Mouse (Mus musculus): ENCODE data around the gene Ankrd33.

Ankrd33 gene

GRCm38 (mm10) chr15:101115511-101116110, at the start of gene Ankrd33:
Gene Ankrd33, plus strand, starts transcription at chr15:101115755.
- no peak for DNase-seq (ENCODE audit: low read depth, low spot score)

- no peak for DNase-seq (ENCODE audit: low read depth, low spot score)
These were observed 49.1 kb upstream of the Ankrd33 start for GRCm38 (mm10) chr15:101066364-101066847.

- no peak for DNase-seq (ENCODE audit: low read depth, low spot score)
These were observed 48.4 kb upstream of the Ankrd33 start for GRCm38 (mm10) chr15:101066920-101067696.

GRCm38 (mm10) chr15:101068029-101068428, 47.5 kb upstream of the Ankrd33 start:
- DNase-seq (ENCODE audit: low read depth, low spot score) = no peak

GRCm38 (mm10) chr15:101068671-101069070, 46.9 kb upstream of the Ankrd33 start:
- no peak for DNase-seq (ENCODE audit: low read depth, low spot score)

- DNase-seq (ENCODE audit: low read depth, low spot score) = no peak
These were observed 45.8 kb upstream of the Ankrd33 start for GRCm38 (mm10) chr15:101069641-101070190.

- DNase-seq (ENCODE audit: low read depth, low spot score) = no peak
These were observed 44.8 kb upstream of the Ankrd33 start for GRCm38 (mm10) chr15:101070762-101071161.

- no peak for DNase-seq (ENCODE audit: low read depth, low spot score)
These were observed 42.8 kb upstream of the Ankrd33 start for GRCm38 (mm10) chr15:101072736-101073135.

GRCm38 (mm10) chr15:101074067-101074466, 41.5 kb upstream of the Ankrd33 start:
- no peak for DNase-seq (ENCODE audit: low read depth, low spot score)

GRCm38 (mm10) chr15:101075150-101075549, 40.4 kb upstream of the Ankrd33 start:
- no peak for DNase-seq (ENCODE audit: low read depth, low spot score)

GRCm38 (mm10) chr15:101075656-101076055, 39.9 kb upstream of the Ankrd33 start:
- no peak for DNase-seq (ENCODE audit: low read depth, low spot score)

GRCm38 (mm10) chr15:101076071-101077000, 39.2 kb upstream of the Ankrd33 start:
- no peak for DNase-seq (ENCODE audit: low read depth, low spot score)

- no peak for DNase-seq (ENCODE audit: low read depth, low spot score)
These were observed 38.3 kb upstream of the Ankrd33 start for GRCm38 (mm10) chr15:101077001-101077812.

- DNase-seq (ENCODE audit: low read depth, low spot score) = no peak
These were observed 37.5 kb upstream of the Ankrd33 start, which contains the start of gene Fignl2 for GRCm38 (mm10) chr15:101077813-101078730. Gene Fignl2, minus strand, starts transcription at chr15:101078567.

- peak; percentile 82 for DNase-seq (ENCODE audit: low read depth, low spot score)
These were observed 36.8 kb upstream of the Ankrd33 start for GRCm38 (mm10) chr15:101078731-101079156.

- no peak for DNase-seq (ENCODE audit: low read depth, low spot score)
These were observed 35.5 kb upstream of the Ankrd33 start for GRCm38 (mm10) chr15:101080031-101080520.

GRCm38 (mm10) chr15:101081035-101081548, 34.5 kb upstream of the Ankrd33 start:
- peak; percentile 23 for DNase-seq (ENCODE audit: low read depth, low spot score)

- DNase-seq (ENCODE audit: low read depth, low spot score) = peak; percentile 43
These were observed 33.3 kb upstream of the Ankrd33 start for GRCm38 (mm10) chr15:101082236-101082635.

GRCm38 (mm10) chr15:101084499-101084898, 31.1 kb upstream of the Ankrd33 start:
- no peak for DNase-seq (ENCODE audit: low read depth, low spot score)
